Mouse (Mus musculus) urinary bladder, postnatal 25 days (tissue): ENCODE data around the gene Zfp706.
"Not testable (repeated sequence)": the region's sequence is repeated elsewhere in the genome, so short reads cannot be mapped to it uniquely, and the experiment has no call there.

ENCODE experiments used
- DNase-seq: peaks from one replicate; pipeline ENCODE4 v3.0.0; 2022; ENCODE audit warnings: low spot score

The Zfp706 gene

DNA sequence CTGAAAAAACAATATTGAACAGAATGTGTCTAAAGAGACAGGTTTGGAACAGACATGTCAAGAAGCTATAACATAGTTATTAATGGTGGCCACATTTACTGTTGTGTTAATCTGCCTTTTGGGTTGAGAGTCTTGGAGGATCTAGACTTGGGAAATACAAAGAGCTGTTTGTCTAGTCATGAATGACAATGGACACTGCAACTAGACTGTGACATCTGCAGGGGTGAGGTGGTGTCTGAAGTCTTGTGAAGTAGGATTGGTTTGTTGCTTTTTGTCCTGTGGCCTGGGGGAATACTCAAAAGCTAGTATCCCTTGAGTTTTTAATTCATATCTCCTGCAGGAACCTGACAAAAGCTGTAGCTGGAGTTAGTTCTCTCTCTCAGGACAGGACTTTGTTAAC is 973 bp upstream of the Zfp706 start:
- DNase-seq = no peak

DNA sequence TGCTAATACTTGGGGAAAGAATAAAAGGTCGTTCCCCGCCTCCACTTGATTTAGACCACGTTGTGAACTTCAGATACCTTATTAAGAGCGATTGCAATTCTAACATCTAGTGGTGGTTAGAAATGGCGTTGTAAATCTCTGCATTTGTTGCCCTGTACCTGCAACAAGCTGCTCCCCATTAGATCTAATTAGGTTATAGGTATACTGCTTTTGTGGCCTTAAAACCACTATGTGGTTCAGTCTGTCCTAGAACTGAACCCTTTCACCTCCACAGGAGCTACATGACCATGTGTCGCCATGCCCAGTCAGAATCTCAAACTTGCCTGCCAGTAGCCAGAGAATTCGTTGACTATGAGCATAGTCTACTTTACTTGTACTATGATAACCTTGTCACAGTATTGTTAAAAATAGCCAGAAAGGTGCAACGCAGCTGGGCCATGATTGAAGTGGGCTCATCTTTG is 416 bp upstream of the Zfp706 start:
- DNase-seq = no peak

DNA sequence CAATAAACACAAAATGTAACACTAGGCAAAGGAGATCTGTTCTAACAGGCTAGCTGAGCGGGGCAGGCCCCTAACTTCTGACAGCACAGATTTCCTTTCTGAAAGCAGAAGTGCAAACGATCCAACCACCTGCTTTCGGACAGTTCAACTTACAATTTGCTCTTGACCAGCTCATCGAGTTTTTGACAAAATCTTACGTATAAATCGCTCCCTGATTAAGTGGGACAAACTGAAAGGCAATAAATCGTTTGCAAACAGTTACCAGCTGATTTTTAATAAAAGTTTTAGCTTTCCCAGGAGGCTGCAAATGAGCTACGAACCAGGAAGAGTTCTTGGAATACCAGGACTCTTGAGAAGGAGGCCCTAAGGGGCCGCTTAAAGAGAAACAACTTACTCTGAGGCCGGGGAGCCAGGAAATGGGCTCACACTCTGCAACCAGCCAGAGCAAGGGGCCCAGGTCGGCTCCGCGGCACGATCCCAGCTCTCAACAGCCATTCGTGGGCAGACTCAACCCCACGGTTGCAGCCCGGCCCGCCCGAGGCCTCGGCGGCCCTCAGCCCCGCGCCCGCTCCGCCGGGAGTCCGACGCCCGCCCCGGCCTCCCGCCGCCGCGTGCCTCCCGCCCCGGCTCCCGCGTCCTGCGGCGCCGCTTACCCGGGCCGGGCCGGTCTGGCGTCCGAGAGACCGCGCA is 953 bp downstream of the Zfp706 start:
- peak; percentile 10 for DNase-seq

DNA sequence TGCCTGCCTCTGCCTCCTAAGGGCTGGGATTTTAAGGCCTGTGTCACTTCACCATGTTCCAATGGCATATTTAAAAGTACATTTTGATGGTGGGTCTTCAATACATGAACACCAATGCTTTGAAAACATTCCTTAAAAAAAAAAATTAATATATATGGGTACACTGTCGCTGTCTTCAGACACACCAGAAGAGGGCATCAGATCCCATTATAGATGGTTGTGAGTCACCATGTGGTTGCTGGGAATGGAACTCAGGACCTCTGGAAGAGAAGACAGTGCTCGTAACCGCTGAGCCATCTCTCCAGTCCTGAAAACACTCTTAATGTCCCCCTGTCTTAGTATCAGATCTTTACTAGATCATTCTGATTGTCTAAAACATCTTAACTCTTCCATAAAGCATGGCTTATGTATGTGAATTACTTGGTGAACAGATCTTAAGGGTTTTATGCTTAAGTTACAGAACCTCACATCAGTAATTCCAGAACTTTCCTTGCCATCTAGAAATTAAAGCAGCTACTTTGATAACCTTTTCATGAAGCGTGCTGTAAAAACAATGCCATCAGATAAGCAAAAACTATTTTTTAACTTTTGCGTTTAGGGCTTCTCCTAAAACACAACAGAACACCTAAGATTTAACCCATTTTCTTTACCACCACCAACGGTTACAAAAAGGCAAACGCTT is 1.6 kb downstream of the Zfp706 start:
- no peak for DNase-seq

DNA sequence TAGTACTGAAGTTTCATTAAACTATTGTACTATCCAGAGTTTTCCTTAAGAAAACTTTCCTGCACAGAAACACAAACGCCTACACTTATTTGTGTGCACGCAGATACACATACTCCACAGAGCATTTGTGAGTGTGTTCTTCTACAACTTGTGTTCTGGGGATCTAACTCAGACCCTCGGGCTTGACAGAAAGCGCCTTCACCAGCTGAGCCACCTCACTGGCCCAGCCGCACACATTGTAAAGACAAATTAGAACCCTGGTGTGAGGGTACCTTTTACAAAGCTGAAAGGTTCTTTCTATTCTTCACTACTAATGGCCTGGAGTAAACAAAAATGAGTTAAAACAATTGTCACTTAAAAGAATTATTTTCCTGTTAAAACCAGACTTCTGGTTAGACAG is 2.7 kb downstream of the Zfp706 start:
- DNase-seq = no peak

DNA sequence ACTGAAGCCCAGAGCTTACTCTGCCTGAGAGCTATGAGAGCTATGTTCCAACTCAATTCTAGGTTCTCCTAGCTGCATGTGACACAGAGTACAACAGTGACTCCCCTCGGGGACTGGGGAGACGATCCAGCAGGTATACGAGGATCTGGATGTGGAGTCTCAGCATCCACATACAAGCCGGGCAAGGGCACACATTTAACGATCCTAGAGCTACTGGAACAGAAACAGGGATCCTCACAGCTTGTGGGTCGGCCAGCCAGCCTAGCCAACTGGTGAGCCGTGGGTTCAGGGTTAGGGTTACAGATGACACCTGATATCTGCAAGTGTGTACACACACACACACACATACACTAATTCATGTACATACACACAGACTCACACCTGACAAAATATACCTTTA is 5.3 kb downstream of the Zfp706 start:
- DNase-seq = no peak

DNA sequence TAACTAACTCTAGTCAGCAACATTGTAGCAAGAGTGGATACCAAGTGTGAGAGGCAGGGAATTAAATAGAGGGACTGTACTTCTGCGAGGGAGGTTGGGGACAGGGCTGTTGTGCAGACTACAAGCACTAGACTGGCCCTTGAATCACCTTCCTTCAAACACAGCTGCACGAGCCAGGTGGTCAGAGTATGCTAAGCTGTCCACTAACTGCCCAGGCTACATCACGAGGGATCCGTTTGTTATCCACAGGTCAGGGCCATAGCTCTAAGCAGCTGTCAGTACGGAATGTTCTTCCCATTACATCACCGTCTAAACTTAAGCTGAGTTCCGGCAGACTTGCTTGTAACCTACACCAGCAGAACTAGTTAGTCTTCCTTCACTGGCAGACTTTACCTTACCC is 8.0 kb downstream of the Zfp706 start:
- not testable (repeated sequence) for DNase-seq

DNA sequence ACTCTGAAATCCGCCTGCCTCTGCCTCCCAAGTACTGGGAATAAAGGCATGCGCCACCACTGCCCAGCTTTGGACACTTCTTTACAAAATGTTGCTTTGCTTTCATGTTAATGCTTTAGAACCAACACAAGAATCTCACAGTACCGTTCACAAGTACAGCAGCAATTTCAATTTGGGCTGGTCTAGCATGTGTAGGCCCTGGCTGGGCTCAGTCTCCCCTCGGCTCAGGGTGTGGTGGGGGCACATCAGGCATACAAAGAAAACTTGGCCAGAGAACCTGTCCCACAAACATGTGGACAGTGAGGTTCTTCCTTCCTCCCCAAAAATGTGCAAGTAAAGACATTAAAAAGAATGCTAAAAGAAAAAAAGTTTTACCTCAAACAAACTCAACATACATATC is 12.4 kb downstream of the Zfp706 start:
- DNase-seq = no peak

DNA sequence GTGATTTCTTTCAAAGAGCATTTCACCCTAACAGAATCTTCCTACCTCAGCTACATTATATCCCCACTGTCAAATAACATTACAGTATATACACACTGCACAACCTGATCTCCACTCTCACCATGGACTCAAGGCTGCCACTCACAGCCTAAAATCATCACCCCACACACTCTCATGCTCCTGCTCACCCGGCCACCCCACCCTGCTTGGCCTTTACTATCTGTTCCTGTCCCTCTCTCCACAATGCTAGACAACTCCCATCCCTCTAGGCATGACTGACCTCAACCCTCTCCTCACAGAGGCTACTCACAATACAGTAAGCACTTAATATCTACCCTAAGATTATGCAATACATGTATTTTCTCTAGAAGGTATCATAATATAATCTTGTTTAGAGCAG is 12.9 kb downstream of the Zfp706 start:
- DNase-seq = no peak

DNA sequence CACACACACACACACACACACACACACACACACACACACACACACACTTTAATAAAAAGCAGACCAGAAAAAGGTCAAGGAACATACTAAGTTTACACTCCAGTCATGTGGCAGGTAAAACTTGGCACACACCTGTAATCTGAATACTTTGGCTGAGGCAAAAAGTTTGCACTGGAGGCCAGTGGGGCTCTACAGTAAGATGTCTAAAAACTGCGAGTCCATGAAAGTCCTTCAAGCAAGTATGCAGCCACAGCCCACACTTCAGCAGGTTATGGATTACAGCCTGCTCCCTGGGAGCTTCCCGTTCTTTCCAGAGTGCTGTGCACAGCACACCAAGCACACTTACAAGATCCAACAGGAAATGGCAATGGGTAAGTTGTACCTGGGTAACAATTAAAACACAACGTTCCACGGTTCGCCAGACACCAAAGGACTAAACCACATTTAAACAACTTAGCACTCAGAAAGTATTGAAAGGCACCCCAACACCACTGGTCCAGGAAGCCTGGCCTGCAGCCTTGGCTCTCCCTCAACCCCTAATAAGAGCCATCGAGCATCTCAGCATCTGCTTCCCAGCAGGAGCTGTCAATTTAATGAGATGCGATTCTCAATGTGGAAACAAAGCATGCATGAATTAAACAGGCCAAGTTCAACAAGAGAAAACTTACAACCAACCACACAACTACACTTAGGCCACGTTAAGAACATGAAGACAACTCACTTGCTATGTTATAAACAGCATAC is 14.0 kb downstream of the Zfp706 start:
- DNase-seq = no peak

DNA sequence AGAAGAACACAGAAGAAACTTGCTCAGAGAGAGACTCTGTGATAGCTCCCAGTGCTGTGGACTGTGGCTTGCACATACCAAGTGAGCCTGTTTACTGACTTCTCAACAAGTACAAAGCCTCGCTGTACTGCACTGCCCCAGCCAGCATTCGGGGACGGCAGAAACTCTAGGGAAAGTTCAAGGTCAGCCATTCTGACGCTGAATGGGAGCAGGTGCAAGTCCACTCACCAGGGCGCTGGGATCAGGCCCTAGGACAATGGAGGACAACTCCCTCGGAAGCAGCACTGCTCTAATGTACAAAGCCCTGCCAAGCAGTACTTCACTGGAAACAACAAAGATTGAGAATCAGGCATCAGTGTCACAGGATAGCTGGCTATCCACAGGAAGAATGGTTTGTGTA is 16.2 kb downstream of the Zfp706 start:
- no peak for DNase-seq

DNA sequence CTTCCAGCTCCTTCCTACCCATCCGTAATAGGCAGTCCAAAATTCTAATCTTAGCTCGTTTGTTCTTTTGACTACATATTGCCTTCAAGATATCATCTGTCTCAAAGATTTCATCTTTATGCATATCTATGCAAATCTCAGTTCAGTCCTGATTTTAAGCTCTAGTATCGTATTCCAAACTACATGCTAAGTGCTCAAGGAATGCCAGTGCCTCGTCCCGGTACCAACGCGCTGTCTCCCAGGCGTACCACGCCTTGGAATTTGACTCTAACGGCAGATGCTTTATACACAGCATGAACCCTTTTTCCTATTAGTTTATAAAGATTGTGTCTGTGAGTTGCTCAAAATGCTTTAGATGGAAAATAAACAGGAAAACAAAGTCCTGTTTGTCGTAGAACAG is 17.7 kb downstream of the Zfp706 start:
- no peak for DNase-seq

DNA sequence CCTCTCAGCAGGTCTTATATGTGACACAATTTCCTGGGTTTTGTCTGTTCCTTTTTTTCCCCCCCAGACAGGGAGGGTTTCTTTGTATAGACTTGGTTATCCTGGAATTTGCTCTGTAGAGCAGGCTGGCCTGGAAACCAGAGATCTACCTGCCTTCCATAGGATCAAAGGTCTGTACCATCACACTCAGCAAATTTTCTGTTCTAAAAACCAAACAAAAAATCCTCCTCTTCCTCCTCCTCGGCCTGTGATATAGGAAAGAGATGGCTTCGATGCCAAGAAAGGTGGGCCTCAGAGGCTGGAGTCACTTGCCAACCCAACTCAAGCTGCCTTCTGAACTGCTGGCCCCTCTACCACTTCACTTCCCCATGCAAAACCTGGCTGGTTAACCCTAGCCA is 18.9 kb downstream of the Zfp706 start:
- DNase-seq = no peak

DNA sequence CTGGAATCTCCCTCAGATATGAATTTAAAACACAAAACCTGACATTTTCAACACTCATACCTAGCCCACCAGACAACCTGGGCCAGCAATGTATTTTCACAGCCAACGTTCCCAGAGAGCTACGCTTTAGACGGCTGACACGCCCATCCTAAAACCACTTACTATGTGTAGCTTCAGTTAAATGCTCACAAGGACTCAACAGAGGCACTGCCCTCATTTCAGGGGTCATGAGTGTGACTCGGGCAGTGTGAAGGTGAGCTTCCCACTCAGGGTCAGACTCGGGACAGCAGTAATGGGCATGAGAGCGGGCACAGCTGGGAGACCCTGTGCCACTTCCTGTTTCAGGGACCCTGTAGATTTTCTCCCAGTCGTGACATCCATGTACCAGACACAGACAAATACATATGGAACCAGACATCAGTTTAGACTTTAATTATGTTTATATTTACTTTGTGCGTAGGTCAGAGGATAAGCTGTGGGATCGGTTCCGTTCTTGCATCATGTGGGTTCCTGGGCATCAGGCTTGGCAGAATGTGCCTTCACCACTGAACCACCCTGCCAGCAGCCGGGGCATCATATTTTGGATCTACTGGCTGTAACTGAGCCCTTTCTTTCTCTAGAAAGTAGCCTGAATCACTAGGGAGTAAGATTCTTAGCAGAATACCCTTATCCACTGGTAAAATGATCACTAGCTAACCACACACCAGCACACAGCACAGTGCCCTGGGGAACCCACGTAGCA is 19.4 kb downstream of the Zfp706 start:
- DNase-seq = no peak

DNA sequence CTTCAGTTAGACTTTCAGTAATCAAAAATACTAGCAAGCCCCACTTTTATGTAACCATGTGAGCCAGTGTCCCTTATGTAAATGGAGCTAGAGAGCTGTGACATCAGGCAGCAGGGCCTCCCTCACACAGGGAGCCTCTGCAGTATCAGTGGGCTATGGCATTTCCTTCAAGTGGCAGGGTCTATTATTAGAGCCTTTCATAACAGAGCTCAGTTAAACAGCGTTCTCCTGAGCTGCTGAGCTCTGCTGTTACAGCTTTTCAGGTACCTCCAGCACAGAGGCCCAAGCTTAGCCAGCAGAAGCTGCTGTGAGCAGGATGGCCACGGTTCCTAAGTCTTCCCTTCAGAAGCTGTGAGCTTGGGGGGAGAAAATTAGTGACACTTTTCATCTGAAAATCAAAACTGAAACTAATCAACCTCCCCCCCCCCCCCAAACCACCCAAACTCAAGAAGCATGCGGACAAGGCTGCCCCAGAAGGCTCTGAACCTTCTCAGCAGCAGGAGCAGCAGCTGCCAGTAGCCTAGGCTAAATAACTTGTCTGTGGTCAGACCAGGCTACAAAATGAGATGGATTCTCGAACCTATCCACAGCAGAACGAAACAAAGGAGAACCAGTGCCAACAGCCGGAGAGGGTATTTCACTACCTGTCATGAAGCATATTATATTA is 20.2 kb downstream of the Zfp706 start:
- DNase-seq = no peak

DNA sequence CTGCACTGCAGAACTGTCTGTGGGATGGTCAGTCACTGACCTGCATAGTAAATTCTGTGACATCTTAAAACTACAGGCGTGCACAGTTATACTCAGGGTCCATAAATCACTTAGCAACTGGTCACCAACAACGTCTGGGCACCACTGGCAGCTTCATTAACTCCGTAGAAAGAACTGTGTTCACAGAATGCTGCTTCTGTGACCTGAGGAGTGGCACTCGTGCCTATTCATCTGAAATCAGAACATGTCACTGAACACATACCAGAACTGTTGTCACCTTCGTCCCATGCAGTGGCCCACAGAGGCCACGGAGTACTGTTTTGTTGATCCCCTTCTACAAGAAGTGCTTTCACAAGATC is 22.0 kb downstream of the Zfp706 start:
- DNase-seq = no peak

DNA sequence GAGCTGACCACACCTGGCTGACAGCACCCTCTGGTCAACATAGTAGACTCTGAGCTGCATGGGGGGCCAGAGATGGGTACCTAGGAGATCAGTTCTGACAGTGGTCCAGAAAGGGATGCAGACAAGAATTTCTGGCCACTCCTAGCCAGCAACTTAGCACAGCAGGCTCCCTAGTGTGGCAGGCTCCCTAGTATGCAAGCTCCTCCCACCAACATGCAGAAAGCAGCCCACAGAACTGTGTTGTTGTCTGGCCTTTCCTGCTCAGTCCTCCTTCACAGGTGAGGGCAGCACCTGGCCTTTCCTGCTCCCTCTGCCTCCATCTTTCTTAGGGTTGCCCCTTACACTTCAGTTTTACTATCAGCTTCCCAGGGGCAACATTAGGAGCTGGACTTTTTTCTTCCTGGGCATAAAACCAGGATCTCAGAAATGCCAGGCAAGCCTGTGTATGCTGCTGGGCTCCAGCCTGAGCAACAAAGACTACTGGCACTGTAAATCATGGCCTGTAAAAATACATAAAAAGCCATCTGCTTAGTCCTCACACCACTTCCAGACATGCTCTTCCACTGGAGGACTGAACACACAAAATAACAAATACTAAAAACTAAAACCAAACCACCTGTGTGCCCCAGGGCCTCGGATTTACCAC is 22.5 kb downstream of the Zfp706 start:
- no peak for DNase-seq

DNA sequence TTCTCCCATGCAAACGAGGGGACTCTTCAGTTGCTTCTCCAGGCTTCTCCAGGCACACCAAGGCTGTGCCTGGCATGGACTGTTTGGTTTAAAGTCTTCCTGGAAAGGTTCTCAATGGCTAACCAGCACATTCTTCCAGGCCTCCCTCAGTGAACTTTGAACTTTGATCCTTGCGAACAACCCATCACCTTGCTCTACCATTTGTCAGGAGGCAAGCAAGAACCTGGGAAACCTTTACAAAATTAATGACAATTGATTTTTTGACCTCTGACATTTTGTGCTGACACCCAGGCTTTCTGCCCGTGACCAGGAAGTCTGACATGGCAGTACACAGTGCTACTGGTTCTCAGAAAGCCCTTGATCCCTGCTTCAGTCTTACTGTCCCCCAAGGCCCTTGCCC is 24.1 kb downstream of the Zfp706 start:
- no peak for DNase-seq

DNA sequence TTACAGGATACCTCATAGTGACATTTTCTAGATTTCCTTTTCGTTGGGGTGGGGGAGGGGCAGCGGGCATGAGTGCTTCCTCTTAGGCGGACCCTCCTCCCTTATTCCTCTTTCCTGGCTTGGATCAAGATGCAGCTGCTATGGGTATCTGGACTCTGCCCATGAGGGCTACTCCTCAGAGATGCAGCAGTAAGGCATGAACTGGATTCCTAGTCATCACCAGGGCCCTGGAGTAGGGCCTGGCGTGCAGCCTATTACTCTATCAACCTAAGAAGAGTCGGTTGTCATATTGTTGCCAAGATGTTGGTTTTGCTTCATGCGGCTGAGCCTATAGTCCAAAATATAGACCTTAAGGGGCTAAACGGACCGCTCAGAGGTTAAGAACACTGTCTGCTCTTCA is 27.3 kb downstream of the Zfp706 start:
- DNase-seq = no peak

DNA sequence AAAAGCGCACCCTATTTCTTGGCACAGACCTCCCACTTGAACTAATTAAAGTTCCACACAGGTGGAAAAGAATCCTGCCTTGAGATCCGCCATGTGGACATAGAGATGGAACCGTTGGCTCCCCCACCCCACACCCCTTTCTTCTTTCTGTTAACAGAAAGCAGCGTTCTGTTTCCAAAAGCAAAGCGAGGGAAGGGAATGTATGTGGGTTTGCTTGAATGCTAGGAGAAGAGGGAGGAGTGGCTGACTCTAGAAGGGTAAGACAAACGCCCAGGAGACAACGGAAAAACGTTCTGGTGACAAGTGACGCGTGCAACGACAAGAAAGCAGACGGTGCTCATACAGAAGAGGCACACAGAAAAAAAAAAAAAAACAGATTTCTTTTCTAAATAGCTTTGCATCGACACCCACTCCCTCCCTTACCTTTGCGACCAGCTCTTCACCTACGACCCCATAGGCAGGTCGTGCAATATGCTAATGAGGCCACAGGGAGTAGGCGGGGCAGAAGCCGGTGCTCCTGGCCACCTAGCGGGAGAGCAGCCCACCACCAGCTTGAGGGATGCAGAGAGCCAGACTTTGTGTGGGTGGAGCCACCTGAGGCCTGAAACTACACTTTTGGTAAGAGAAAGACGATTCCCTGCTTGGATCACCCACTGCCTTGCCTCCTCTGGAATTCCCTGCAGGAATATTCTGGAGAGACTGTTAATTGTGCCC is 27.9 kb downstream of the Zfp706 start:
- DNase-seq = no peak

DNA sequence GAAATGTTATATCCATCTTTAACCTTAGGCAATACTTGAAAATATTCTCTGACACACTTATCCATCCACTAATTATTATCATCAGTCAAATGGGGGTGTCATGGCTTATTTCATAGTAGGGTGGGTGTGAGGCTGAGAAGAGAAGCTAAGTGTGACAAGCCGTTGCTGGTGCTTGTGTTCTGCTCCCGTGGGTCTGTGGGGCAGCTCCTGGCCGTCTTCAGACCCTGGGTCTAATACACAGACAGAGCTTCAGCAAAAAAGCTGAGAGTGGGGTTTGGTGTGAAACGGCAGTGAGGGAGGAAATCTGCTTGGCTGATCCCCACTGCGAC is 28.4 kb downstream of the Zfp706 start:
- no peak for DNase-seq
